Mouse (Mus musculus): ENCODE measurements at regions not wholly inside any gene's neighbourhood (a gene's known extent, or its start where the extent isn't known, plus 50 kb on each side); places are given as distances from the start of the nearest gene placed in this dataset.

DNA sequence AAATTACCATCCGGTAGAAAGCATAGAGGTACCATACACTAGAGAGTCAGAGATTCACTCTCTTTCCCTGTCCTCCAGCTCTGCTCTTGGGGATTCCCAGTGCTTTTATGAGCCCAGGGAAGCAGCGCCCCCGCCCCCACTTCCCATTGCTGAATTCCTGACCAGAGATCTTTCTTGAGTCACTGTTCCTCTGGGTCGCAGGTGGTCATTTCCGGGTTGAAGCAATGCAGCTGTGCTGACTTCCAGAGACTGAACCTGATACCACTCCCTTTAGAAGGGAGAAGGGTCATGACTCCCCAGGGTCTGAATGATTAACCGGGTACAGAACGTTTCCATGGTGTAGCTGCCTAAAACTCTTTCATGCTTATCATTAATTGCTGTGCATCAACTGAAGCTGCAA lies 128.9 kb downstream of the Cd83 start:
- DNase-seq (ENCODE audit: low read depth, low spot score), result no peak

- no peak for DNase-seq (ENCODE audit: low read depth, low spot score)
These were observed 135.3 kb downstream of the Cd83 start for GRCm38 (mm10) chr13:43919781-43920420.

GRCm38 (mm10) chr13:43930081-43930981 lies 145.8 kb downstream of the Cd83 start:
- no peak for DNase-seq (ENCODE audit: low read depth, low spot score)

DNA sequence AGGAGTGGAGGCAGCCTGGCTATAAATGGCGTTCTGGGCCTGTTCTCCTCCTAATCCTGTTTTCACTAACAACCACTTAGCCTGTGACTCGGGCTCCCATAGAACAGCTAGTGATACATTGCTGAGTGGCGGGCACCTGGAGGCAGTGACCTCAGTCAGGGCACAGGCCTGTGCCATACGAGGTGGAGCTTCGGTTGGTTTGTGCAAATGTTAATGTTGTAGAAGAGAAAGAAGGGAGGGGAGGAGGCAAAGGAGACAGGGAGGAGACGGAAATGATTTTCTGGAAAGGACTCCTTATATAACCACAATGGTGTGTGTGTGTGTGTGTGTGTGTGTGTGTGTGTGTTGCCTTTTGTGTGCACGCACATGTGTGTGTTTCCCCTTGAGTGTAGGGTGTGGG lies 148.4 kb downstream of the Cd83 start:
- no peak for DNase-seq (ENCODE audit: low read depth, low spot score)

- DNase-seq (ENCODE audit: low read depth, low spot score), result no peak
These were observed 150.7 kb downstream of the Cd83 start for GRCm38 (mm10) chr13:43935284-43935683.

DNA sequence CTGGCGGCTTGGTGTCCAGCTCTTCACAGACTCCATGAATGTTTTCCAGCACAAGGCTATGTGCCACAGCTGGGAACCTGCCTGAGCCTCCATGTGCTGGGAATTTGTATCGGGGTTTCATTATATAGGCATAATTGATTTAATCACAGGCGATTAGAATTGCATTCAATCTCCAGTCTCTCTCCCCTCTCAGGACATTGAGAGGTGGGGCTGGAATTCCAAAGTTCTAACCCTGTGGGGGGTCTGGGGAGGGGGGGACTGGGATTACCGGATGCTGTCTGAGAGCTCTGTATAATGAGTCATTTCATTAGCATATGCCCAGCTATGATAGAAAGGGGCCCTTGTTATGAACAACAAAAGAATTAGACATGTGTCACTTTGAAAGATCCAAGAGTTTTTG lies 151.9 kb downstream of the Cd83 start:
- no peak for DNase-seq (ENCODE audit: low read depth, low spot score)

DNA sequence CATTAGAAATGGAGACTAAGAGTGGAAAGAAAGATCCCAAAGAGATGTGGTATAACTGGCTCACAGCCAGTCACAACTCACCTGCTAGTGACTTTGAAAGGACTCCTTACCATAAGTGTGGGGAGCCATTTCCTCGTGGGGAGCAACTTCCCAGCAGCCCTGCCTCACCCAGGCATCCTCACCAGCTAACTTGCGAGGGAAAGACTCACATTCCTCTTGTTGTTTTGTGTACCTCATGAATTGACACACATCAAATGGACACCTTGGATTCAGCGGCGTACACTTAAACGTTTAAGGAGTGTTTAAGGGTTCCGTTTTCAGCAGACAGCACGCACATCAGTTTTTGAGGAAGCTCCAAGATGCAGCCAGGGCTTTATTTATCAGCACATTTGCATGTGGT lies 154.0 kb downstream of the Cd83 start:
- no peak for DNase-seq (ENCODE audit: low read depth, low spot score)

- no peak for DNase-seq (ENCODE audit: low read depth, low spot score)
These were observed 154.8 kb downstream of the Cd83 start for GRCm38 (mm10) chr13:43939375-43939774.

- peak; percentile 19 for DNase-seq (ENCODE audit: low read depth, low spot score)
These were observed 157.2 kb downstream of the Cd83 start for GRCm38 (mm10) chr13:43941731-43942130.

DNA sequence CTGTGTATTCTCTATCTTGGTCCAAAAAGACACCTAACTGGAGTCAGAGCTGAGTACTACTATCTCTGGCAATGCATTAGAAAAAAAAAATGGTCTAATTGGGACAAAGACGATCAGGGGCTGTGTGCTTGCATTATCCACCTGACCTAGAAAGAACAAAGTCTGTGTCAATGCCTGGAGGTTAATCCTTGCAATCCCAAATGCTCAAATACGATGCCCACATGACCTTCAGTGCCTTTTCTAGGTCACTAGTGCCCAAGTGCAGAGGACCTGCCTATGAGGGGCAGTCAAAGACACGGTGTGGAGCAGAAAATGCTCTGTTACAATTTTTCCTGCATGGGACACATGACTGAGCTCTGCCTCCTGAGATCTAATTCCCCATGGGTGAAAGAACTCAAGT lies 164.0 kb downstream of the Cd83 start:
- DNase-seq (ENCODE audit: low read depth, low spot score), result no peak

- no peak for DNase-seq (ENCODE audit: low read depth, low spot score)
These were observed 165.4 kb downstream of the Cd83 start for GRCm38 (mm10) chr13:43949740-43950643.

GRCm38 (mm10) chr13:43952491-43952890 lies 167.9 kb downstream of the Cd83 start:
- DNase-seq (ENCODE audit: low read depth, low spot score), result no peak

GRCm38 (mm10) chr13:43952972-43953592 lies 168.5 kb downstream of the Cd83 start:
- no peak for DNase-seq (ENCODE audit: low read depth, low spot score)

DNA sequence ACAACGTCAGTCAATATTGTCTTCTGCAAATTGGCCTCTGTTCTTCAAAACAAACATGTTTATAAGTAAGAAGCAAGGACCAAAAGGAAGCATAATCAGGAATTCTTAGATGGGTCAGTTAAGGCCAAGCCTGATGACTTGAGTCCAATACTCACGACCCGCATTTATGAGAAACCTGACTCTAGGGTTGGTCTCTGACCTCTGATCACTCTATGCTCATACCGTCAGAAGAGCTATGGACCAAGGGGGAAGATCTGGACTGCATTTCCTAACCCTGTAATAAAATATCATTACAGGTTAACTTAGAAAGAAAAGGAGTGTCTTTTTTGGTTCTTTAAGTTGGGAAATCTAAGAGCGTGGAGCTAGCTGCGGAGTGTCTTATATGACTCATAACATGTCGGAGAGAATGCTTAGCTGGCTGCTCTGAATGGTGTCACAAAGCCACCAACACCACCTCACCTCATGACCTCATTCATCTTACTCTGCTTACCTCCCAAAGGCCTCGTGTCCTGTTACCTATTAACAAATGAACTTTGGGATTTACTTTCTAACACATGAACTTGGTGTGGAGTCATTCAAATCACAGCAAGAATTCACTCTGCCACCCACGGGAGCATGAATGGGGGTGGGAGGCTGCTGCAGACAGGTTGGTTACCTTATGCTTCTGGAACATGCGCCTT lies 170.3 kb downstream of the Cd83 start:
- DNase-seq (ENCODE audit: low read depth, low spot score), result no peak

DNA sequence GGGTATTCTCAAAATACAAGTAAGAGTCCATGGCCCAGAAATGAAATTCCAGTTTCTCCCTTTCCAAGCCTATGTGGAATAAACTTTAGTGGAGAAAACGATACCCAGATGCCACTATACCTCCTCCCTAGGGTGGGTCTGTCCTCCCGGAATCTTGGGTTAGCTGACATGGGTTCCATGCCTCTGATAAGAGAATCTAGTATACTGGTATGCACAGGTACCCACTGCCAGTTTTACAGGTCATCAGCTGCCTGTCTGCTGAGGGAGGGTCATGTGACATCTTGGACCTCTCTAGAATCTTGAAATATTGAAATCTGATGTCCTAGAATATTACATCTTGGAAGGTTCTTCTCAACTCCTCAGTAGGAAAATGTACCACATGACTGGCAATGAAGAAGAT lies 172.5 kb downstream of the Cd83 start:
- DNase-seq (ENCODE audit: low read depth, low spot score), result no peak

GRCm38 (mm10) chr13:43959121-43959572 lies 174.6 kb downstream of the Cd83 start:
- DNase-seq (ENCODE audit: low read depth, low spot score), result peak; percentile 3

DNA sequence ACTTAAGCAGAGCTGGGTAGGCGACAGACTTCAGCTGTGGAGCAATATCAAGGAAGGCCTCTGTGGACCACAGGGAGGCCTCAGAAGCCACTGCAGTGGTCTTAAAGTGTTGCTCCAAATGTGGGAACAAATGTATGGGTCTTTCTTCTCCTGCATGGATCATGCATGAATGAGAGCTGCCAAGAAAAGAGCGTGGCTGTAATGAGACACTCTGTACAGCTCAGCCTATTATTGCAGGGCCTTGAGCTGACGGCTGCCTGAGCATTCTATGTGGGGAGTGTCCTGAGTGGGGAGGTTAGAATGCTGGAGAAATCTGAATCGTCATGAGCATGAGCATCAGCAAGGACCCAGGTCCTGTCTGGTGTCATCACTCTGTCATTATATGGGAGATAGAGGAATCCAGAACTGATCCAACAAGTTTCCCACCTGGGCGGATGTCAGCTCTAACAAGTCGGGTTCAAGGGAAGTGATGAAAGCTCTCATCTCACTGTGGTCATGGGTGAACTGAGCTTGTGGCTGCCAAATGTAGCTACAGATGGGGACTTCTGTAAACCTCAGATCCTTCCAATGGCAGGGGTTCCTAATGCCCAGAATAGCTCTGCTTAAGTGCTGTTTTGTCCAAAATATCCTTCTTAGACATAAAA lies 176.6 kb downstream of the Cd83 start:
- DNase-seq (ENCODE audit: low read depth, low spot score), result peak; percentile 11

DNA sequence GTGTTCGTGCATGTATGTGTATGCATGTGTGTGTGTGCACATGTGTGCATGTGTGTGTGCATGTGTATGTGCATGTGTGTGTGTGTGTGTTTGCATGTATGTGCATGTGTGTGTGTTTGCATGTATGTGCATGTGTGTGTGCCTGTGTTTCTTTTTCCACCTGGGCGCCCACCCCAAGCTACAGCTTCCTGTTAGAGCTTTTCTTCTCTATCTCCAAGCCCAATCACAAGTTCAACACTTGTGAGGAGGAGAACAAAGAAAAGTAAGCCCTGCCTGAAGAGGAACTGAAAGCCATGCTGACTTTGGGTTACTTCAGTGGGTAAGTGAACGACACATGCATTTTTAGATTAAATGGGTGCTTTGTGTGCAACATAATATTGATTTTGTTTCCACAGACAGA lies 177.4 kb downstream of the Cd83 start:
- peak; percentile 10 for DNase-seq (ENCODE audit: low read depth, low spot score)

DNA sequence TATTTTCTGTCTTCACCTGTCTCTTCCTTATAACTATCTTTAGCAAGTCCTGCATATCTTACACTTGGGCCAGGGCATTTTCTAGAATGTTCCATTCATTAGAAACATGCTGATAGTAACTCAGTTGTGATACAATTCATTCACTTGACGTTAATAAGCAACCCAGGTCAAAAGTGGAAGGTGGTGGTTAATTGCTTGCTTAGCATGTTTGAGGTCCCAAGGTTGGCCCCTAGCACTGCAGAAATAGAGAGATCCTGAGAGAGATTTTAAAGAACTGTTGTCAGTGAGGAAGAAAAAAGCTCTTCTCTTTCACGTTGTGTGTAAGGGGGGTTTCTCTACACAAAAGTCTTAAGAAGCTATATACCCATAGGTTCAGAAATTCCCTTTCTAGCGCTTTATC lies 178.7 kb downstream of the Cd83 start:
- no peak for DNase-seq (ENCODE audit: low read depth, low spot score)

DNA sequence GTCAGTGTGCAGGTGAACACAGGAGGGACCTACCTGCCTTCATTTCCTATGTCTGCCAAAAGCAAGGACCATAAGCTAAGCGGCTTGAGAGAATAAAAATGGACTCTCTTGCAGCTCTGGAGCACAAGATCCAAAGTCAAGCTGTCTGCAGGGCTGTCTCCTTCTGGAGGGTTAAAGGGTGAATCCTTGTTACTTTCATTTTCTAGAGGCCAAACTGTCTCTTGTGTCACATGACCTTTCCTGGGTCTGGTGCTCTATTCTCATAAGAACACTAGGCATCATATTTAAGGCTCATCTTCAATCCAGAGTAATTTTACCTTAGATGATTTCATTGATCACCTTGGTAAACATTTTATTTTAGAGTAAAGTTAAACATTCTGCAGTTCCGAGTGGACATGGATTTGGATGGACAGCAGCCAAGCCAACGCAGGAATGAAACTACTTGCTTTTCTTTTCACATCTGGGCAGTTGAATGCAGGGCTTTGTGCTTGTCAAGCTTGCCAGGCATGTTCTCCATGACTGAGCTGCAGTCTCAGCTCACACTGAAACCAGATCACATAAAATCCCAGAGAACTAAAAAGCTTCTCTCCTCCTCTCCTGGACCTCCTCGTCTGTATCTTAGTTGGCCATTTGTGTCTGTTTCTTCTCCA lies 180.8 kb downstream of the Cd83 start:
- DNase-seq (ENCODE audit: low read depth, low spot score), result no peak

Data from CD4-positive, CD25-positive, alpha-beta regulatory T cell, adult 2 months (primary cell).